Mouse (Mus musculus): ENCODE results near the gene Cox19. TPM values are rescaled to one million over a fixed set of nuclear protein-coding genes. Genes with fewer than 3 reads are reported as not detected.

The Cox19 gene
- total RNA-seq, 1 experiment from 2014 or later = 68.3 TPM

DNA sequence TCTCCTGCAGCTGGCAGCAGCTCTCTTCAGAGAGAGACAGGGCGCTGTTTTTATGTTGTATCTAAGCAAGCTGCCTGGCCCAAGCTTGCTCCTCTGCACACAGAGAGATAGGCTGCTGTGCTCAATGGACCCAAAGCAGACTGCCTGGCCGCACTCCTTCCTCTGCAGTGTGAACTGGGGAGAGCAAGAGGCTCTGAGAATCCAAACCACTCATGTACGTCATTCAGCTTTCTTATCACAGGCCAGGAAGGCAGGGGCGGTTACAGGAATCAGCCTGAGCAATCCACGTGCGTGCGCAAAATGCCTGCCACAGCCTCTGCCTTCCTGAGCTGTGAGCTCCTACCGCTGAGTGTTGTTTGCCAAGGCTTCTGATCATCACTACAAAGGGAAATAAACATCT lies 31.5 kb upstream of the Cox19 start:
- DNase-seq = peak; percentile 59

DNA sequence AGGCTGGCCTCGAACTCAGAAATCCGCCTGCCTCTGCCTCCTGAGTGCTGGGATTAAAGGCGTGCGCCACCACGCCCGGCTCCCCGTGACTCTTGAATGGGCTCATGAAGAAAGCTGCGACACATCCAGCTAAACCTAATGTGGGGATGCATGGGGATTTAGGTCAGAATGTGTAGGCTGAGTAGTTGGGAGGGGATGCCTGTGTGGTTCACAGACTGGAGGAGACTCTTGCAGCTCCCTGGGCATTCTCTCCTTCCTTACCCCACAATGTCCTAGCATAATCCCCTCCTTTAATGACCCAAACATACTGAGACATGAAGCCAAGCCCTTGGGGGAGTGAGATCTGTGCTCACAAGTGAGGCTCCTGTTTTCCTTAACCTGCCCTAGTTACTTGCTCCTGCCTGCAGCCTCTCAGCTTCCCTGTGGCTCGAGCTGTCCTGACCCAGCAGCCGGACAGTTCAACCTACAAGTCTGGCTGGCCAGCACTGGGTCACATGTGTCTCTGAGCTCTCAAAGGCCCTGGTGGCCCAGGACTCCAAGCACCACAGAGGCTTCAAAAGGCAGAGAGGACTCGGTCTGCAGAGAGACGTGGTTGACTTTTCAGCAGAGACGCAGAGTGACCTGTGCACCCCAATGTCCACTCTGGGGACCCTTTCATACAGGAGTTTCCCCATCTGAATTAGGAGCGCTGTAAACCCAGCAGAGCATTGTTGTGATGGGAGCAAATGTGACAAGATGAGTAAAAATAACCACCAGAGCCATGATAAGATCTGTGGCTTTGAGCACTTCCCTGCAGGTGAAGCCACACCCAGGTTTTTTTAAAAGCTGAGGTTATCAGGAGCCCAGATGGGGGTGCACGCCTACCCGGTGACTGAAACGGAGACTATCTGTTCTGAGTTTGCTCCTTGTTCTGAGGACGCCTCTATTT lies 30.6 kb upstream of the Cox19 start:
- no peak for DNase-seq

DNA sequence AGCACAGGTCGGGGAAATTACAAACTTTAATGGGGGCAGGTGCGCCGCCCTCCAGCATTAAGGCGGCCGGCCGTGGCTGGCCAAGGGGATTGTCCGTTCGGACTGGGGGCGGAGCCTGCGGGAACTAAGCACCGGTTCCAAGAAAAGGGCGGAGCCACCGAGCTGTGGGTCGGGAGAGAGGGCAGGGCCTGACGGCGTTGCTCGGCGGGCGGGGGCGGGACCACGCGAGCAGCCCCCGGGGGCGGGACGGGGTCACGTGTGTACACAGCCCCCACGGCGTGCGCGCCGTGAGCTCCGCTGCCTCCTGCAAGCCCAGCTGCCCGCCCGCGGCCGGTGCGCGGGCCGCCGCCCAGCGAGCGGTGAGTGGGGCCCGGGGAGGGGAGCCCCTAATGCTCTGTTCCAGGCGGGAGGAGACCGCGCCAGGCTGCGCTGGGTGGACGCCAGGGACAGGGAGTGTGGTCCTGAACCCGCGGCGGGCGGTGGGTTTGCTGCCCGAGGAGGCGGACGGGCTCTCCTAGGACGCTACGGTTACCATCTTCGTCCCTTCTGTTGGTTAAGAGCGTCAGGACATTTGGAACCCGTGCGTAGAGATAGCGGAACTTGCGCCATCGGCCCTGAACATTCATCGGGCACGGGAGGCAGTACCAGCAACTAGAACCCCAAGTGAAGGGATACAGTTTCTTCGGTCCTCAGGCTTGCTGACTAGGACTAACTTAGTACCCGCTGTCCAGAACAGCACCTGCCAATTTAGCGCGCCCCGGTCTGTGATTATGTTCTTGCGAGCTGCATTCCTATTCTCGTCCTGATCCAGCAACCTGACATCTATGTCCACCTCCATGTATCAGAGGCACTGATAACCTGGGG lies 29.4 kb upstream of the Cox19 start:
- peak; percentile 98 for DNase-seq

DNA sequence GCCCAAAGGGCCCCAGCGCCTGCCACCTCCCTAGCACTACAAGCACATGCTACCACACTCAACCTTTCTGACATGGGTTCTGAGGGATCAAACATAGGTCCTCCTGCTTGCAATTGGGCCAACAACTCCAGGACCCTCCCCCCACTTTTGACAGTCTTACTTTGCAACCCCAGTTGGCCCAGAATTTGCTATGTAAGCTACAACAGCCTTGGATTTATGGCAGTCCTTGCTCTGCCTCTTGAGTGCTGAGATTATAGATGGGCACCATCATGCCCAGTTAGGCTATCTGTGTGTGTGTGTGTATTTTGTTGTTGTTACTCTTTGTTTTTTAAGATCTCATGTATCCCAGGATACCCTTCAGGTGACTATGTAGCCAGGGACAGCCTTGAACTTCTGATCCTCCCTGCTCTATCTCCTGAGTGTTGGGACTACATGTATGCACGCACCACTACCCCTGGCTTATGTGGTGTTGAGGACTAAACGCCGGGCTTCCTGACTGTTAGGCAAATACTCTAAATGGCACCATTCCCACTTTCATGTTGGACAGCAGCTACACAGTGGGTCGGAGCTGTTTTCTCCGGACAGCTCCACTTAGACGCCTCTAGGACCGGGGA lies 28.7 kb upstream of the Cox19 start:
- DNase-seq = no peak

DNA sequence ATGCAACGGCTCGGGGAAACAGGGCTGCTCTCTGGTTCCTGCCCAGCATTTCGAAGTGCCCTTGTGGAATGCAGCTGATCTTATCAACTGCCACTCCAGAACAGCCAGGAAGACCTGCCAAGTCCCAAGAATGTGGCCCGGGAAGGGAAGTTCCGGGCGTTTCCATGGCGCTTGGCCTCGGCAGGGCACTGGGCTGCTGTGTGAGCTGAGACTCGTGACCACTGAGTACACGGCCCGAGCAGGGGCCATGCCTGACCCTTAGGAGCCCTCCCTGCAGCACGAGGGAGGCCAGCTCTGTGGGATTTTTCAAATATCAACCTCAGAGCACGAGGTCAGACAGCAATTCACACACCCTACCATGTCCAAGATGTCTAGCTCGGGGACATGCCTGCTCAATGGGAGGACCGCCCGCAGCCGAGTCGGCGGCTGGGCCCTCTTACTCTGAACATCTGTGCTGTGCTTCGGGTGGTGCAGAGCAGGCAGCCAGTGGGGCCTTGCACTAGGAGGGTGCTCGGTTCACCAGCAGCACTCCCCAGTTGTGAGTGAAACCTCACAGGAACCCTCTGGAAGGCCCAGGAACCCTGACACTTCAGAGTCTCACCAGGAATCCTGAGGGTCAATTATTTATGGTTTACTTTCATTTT lies 27.9 kb upstream of the Cox19 start:
- DNase-seq = peak; percentile 90

DNA sequence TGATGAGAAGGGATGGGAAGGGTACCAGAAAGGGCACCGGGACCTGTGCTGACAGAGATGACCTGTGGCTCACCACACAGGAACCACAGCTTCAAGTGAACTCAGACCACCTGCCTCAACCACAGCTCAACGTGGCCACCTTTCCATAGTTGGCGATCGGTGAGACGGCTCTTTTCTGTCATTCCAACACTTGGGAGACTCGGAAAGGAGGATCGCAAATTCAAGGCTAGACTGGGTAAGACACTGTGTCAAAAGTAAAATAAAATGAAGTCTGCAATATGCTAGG lies 27.0 kb upstream of the Cox19 start:
- DNase-seq = no peak

DNA sequence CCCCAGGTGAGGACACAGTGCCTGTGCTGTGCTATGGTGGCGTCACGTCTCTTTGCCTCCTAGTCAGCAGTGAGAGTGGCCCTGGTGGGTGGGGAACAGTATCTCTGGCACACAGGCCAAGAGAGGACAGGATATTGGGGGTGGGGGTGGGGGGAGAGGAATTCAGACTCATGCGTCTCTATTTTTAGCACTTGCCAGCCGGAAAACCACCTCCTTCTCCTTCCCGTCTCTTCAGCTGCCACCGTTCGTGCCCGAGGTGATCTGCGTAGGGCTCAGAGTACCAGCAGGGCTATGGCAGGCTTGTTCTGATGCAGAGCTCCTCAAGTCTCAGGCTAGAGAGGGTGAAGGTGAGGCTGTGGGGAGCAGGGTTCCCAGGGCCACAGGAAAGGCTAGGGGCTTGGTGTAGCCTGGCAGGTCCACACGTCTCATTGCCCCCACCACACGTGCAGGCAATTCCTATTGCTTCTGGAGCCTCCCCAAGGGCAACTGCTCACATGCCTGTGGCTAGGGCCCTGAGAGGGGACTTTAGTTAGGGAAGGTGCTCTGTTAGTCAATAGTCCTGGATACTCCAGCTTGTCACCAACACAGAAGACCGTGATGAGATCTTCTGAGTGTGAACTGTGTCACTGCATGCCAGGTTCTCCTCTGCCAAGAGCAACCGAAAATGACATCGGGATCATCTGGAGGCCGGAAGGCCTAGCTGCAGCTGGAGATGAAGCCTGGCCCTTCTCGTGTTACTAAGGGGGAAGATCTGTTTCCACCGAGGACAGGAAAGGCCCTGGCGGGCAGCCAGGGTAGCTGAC lies 26.5 kb upstream of the Cox19 start, which contains the start of gene Gpr146:
Gene Gpr146 (plus strand): TSS at position 230 of the 803 bp plus-strand sequence.
- DNase-seq = peak; percentile 85

DNA sequence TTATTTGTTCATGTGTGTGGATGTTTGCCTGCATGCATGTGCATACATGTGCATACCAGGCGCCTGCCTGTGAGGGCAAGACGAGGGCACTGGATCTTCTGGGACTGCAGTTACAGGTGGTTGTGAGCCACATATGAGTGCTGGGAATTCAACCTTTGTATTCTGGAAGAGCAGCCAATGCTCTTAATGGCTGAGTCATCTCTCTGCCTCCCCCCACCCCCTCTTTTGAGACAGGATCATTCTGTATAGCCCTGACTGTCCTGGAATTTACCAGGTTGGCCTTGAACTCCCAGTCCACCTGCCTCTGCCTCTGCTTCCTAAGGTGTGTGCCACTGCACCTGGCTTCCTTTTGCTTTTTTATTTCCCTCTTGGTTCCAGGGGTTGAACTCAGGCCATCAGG lies 23.6 kb upstream of the Cox19 start:
- no peak for DNase-seq

DNA sequence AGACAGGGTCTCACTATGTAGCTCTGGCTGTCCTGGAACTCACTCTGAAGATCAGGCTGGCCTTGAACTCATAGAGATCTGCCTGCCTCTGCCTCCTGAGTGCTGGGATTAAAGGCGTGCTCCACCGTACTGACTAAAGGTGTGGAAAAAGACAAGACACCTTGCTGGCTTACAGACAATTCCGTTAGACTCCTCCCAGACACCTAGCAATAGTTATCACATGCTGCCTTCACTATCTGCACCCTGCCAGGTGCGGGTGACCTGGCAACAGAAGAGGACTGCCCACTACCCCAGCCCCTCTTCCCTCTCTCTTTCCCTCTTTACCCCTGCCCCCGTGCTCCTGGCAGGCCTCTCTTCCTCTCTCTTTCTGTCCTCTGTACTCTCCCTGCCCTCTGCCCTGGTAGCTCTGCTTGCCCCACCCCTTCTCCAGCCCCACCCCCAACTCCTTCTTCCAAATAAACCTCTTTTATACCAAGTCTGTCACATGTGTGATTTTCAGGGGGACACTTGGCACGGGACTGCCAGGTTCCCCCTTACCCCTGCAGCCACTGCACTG lies 22.7 kb upstream of the Cox19 start:
- no peak for DNase-seq

DNA sequence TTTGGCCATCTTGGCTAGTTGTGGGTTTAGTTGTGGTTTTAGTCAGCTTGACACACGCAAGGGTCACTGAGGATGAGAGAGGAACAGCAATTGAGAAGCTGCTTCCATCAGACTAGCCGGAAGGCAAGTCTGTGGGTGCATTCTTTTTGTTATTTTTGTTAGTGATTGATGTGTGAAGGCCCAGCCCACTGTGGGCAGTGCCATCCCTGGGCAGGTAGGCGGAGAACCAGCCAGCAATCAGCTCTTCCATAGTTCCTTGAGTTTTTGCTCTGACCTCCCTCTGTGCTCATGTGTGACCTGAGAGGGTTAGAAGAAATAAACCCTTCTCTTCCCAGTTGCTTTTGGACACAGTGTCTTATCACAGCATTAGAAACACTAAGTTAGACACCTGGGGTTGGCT lies 21.9 kb upstream of the Cox19 start:
- no peak for DNase-seq

DNA sequence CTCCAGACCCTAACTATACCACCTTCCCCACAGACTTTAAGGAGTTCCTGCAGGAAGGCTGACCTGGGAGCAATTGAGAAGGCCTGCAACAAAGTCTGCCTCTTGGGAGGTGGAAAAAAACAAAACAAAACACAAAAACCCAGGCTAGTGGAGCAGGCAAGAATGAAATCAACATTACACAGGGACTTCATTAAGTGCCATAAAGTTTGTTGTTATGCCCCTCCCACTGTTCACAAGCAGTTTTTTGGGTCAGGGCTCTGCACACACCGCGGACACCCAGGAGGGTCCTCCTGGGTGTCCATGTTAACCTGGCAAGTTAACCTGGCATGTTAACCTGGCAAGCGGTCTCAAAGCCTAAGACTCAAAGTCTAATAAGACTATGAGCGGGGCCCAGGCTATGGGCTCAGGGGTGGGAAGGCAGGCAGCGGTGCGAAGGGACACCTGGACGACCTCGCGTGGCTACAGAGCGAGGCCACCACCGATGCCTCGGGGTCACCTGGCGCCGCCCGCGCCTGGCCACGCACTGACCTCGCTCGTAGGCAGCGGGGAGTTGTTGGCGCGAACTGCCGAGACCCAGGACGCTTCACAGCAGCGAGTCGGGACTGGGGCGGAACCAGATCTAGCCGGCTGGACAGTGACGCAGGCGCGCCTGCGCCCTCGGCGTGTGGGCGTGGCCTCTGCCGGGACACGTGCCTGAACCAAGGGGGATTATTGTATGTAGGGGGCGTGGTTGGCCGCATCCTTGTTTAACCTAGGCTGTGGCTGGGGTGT lies 20.6 kb upstream of the Cox19 start:
- DNase-seq = peak; percentile 95

DNA sequence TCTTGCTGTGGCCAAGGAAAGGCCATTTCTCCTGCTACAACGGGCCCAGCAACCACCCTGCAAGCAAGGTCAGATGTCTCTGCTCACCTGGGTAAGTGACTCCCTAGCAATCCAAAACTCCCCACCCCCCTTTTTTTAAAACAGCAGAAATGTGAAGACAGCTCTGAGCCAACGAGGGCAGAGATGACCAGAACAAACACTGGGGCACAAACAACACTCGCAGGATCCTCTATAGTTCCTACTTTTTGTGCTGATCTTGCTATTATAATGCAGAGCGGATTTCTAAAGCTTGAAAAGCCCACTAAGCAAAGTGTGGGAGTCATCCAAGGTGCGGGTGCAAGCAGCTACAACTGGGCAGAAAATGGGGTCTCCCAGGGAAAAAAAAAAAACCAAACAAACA lies 19.9 kb upstream of the Cox19 start:
- no peak for DNase-seq

DNA sequence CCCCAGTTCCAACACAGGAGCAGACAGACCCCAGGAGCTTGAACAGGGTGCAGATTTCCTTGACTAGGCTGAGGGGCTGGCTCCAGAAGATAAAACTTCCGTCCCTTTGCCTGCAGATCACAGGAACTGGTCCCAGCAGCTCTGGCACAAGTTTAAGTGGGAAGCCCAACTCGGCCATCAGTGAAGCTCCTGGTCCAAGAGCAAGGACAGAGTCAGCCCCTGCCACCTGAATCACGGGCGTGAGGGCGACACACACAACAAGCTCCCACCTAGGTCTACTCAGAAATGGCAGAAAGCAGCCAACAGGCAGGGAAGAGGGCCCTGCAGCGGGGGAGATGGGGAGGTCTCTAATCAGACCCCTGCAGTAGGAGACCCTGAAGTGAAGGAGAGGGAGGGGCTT lies 19.1 kb upstream of the Cox19 start:
- no peak for DNase-seq

DNA sequence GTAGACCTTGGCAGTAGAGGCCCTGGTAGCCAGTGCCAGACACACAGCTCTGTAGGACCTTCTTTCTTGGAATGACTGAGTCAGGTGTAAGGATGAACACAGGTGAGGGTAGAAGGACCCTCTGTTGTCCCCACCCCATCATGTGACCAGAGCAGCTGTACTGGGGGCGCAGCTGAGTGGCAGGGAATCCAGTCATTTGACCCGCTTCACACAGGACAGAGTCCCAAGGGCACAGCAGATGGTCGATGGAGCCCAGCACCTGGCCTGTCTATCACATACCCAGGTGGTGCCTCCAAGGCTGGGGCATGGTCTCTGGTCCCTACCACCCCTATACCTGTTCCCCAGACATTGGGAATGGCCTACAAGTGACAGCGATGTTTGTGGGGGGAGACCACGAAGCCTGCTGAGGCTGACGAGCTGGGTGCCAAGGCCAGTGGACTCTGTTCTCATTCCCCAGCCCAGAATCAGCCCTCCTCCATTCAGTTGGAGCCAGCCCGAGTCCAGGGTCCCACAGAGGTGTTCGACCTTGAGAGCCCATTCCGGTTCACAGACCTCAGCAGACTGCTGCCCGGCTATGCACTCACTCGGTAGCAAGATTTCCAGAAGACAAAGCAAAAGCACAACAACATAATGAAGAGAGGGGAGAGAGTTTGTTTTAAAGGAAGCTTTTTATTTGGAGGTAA lies 17.6 kb upstream of the Cox19 start:
- DNase-seq = no peak

DNA sequence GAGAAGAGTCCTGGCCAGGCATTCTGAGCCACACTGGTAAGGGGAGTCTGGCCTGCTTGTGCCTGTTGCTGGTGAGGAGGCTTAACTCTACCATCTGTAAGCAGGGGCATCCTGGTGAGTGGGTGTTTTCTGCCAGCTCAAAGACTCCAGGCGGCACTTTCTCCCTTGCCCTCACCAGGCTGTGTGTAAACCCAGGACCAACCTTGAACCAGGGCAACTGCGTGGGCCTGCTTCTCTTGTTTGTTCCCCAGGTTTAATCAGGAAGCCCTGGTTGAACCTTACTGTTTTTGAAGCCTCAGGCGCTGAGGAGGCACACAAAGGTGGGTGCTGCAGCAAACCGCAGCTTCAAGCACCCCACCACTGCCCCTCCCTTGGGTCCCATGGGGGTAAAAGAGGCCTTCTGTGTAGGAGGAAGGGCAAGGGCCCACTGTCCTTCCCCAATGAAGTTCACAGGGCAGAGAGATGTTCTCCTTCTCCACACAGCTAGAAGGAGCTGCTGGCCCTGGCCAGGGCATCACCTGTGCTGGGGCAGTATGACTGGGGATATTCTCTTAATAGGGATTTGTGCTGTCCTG lies 16.8 kb upstream of the Cox19 start:
- no peak for DNase-seq

DNA sequence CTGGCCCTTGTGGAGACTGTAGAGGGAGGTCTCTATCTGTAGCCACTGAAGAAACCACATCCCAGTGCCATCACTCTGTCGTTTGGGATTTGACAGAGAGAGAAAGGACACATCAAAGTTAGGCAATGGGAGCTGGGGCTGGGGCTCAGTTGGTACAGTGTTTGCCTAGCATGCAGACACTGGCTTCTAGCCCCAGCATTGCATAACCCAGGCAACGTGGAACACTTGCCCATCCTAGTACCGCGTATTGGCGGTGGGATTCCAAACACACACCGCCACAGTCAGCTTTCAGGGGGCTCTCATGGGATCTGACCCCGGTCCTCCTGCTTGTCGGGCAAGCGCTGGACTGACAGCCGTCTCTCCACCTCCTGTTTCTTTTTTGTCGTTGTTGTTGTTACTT lies 15.3 kb upstream of the Cox19 start:
- no peak for DNase-seq

DNA sequence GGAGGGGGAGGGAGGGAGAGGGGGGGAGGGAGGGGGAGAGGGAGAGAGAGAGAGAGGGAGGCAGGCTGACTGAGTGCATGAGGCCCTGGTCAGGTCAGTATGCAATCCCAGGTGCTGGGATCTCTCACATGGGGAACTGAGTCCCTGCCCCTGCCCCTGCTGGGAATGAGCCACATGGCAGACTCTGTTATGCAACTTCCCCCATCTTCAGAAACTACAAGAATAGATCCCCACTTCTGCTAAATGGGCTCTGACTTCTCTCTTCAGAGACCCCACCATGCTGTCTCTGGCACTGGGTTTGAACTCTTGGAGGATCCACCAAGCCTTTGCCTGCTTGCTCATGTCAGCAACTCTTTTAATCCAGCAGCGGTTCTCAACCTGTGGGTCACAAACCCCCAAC lies 14.6 kb upstream of the Cox19 start:
- DNase-seq = no peak

DNA sequence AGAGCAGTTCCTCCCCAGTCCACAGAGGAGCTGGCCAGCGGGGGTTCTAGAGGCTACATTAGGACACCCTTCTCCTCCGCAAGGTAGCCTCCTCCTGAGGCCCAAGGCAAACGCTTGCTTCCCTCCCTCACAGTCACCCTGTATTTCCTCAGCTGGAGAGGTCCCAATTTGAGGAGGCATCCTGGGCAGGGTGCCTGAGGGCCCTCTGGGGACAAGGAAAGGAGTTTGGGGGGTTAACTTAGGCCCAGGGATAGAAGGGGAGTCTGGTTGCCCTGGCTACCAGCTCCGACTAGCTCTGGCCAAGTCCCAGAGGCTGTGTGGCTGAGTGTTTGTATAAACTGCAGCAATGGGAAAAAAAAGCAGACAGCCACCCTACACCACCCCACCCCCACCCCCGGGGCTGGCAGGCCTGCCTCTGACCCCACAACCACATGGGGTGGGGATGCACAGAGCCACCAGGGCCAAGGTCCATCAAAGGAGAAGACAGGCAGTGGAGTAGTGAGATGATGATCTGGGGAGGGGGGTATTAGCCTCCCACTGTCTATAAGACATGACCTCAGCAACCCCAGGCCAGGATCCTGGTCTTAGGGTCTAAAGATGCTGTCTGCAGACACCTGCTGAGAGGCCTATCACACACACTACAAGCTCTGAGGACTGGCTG lies 13.8 kb upstream of the Cox19 start:
- no peak for DNase-seq
